Mouse (Mus musculus) MEL (cell line): ENCODE results near the gene Dock9. TPM values are rescaled to one million over a fixed set of nuclear protein-coding genes. Genes with fewer than 3 reads are reported as not detected.

Source experiments
- DNase-seq: peaks from one replicate; pipeline ENCODE4 v3.0.0; 2011; ENCODE audit warnings: low read depth, low spot score
- H3K27ac ChIP-seq: 2 replicates; pipeline ENCODE4 v1.5.1; 2012; ENCODE audit warnings: low read depth, mild to moderate bottlenecking, control low read depth, low read length, moderate library complexity; ENCODE audit not compliant: control insufficient read depth
- H3K27me3 ChIP-seq, 2 experiments: fragments of 150-350 bp in 1 of 2; sonication (generic) in 1 of 2; 2 replicates each; pipeline ENCODE4 v1.6.1; 2012; ENCODE audit warnings: low read length in 2 of 2, mild to moderate bottlenecking in 2 of 2, improper control_type of control experiment in 1 of 2, moderate library complexity in 1 of 2; ENCODE audit not compliant: insufficient read depth in 2 of 2, control insufficient read depth in 1 of 2
- H3K36me3 ChIP-seq, 2 experiments: 2 replicates each; pipeline ENCODE4 v1.6.1; 2012 to 2014; ENCODE audit warnings: low read length in 2 of 2, improper control_type of control experiment in 1 of 2, inconsistent platforms in 1 of 2, mild to moderate bottlenecking in 1 of 2; ENCODE audit not compliant: insufficient read depth in 2 of 2, control insufficient read depth in 1 of 2
- H3K4me1 ChIP-seq, 2 experiments: fragments of 150-350 bp in 1 of 2; sonication (generic) in 1 of 2; 2 replicates each; pipeline ENCODE4 v1.6.1; 2012; ENCODE audit warnings: low read length in 2 of 2, improper control_type of control experiment in 1 of 2, mild to moderate bottlenecking in 1 of 2; ENCODE audit not compliant: insufficient read depth in 2 of 2, control insufficient read depth in 1 of 2
- H3K4me3 ChIP-seq, 2 experiments: fragments of 150-350 bp in 1 of 2; sonication (generic) in 1 of 2; 2 replicates each; pipeline ENCODE4 v1.5.1; 2012; ENCODE audit warnings: low read depth in 2 of 2, low read length in 2 of 2, mild to moderate bottlenecking in 2 of 2, moderate library complexity in 2 of 2, control low read depth in 1 of 2, improper control_type of control experiment in 1 of 2; ENCODE audit not compliant: control insufficient read depth in 1 of 2, insufficient read depth in 1 of 2
- H3K79me2 ChIP-seq: 2 replicates; pipeline ENCODE4 v1.6.1; 2012; ENCODE audit warnings: mild to moderate bottlenecking, low read length, moderate library complexity; ENCODE audit not compliant: control insufficient read depth, poor library complexity, insufficient read depth
- H3K9ac ChIP-seq: 2 replicates; pipeline ENCODE4 v1.6.1; 2012; ENCODE audit warnings: low read depth, mild to moderate bottlenecking, control low read depth, low read length, moderate library complexity; ENCODE audit not compliant: control insufficient read depth, poor library complexity, severe bottlenecking
- H3K9me3 ChIP-seq: fragments of 150-350 bp; sonication (generic); replicated peaks from 2 replicates; pipeline ENCODE4 v1.6.1; 2012; ENCODE audit warnings: mild to moderate bottlenecking, low read length, improper control_type of control experiment, moderate library complexity; ENCODE audit not compliant: insufficient read depth
- E2F4 ChIP-seq: IDR thresholded peaks from 2 replicates; pipeline ENCODE4 v1.6.1; 2011; ENCODE audit warnings: low read depth, low read length, improper control_type of control experiment, borderline replicate concordance
- HCFC1 ChIP-seq: IDR thresholded peaks from 2 replicates; pipeline ENCODE4 v1.6.1; 2012; ENCODE audit warnings: low read depth, mild to moderate bottlenecking, inconsistent platforms, low read length, improper control_type of control experiment, moderate library complexity
- JUND ChIP-seq: IDR thresholded peaks from 2 replicates; pipeline ENCODE4 v1.6.1; 2011; ENCODE audit warnings: low read depth, mild to moderate bottlenecking, improper control_type of control experiment, low read length
- MAFK ChIP-seq: IDR thresholded peaks from 2 replicates; pipeline ENCODE4 v1.6.1; 2011; ENCODE audit warnings: low read depth, mild to moderate bottlenecking, low read length, improper control_type of control experiment, borderline replicate concordance
- MAX ChIP-seq: IDR thresholded peaks from 2 replicates; pipeline ENCODE4 v1.6.1; 2011; ENCODE audit warnings: low read length, improper control_type of control experiment
- MAZ ChIP-seq: IDR thresholded peaks from 2 replicates; pipeline ENCODE4 v1.6.1; 2012; ENCODE audit warnings: low read depth, mild to moderate bottlenecking, inconsistent platforms, low read length, improper control_type of control experiment
- RAD21 ChIP-seq: IDR thresholded peaks from 2 replicates; pipeline ENCODE4 v1.6.1; 2011; ENCODE audit warnings: mild to moderate bottlenecking, low read depth, low read length, improper control_type of control experiment
- SIN3A ChIP-seq: IDR thresholded peaks from 2 replicates; pipeline ENCODE4 v1.6.1; 2012; ENCODE audit warnings: low read length, improper control_type of control experiment, inconsistent platforms
- SMC3 ChIP-seq: IDR thresholded peaks from 2 replicates; pipeline ENCODE4 v1.6.1; 2011; ENCODE audit warnings: low read depth, low read length, improper control_type of control experiment
- TAL1 ChIP-seq: IDR thresholded peaks from 2 replicates; pipeline ENCODE4 v1.6.1; 2012; ENCODE audit warnings: mild to moderate bottlenecking, inconsistent platforms, low read length, moderate library complexity, mixed read lengths
- TBP ChIP-seq: IDR thresholded peaks from 2 replicates; pipeline ENCODE4 v1.8.0; 2011; ENCODE audit warnings: low read depth, low read length, improper control_type of control experiment
- TCF12 ChIP-seq: IDR thresholded peaks from 2 replicates; pipeline ENCODE4 v1.6.1; 2014; ENCODE audit warnings: low read depth, mild to moderate bottlenecking, inconsistent platforms, low read length, improper control_type of control experiment, moderate library complexity
- UBTF ChIP-seq: IDR thresholded peaks from 2 replicates; pipeline ENCODE4 v1.6.1; 2012; ENCODE audit warnings: low read depth, mild to moderate bottlenecking, inconsistent platforms, low read length, improper control_type of control experiment, moderate library complexity, borderline replicate concordance; ENCODE audit not compliant: insufficient read depth
- USF1 ChIP-seq: IDR thresholded peaks from 2 replicates; pipeline ENCODE4 v1.6.1; 2014; ENCODE audit warnings: low read depth, mild to moderate bottlenecking, inconsistent platforms, low read length, improper control_type of control experiment, moderate library complexity
- ZC3H11A ChIP-seq: IDR thresholded peaks from 2 replicates; pipeline ENCODE4 v1.6.1; 2012; ENCODE audit warnings: low read depth, mild to moderate bottlenecking, inconsistent platforms, low read length, improper control_type of control experiment
- ZNF384 ChIP-seq: IDR thresholded peaks from 2 replicates; pipeline ENCODE4 v1.6.1; 2012; ENCODE audit warnings: low read depth, mild to moderate bottlenecking, inconsistent platforms, low read length, improper control_type of control experiment
- polyA plus RNA-seq, 2 experiments: library from polyadenylated mRNA; stranded (reverse) in 1 of 2; unstranded in 1 of 2; fragments of >175 nt in 1 of 2; fragments of >200 nt in 1 of 2; gene quantifications; 2 replicates each; pipeline versions ENCODE4 v1.2.1 to v1.2.4; 2012; ENCODE audit warnings: low replicate concordance in 2 of 2, low read depth in 1 of 2; ENCODE audit not compliant: insufficient read length in 2 of 2, insufficient read depth in 1 of 2, missing spikeins in 1 of 2
- total RNA-seq: library from RNA; depleted of rRNA; stranded (reverse); fragments of 300-350 nt; gene quantifications from 2 replicates; pipeline ENCODE4 v1.2.3, GENCODE M21; 2012

The Dock9 gene
- total and polyA plus RNA-seq, 3 experiments = 6.3 to 9.4 TPM; not detected in 1

DNA sequence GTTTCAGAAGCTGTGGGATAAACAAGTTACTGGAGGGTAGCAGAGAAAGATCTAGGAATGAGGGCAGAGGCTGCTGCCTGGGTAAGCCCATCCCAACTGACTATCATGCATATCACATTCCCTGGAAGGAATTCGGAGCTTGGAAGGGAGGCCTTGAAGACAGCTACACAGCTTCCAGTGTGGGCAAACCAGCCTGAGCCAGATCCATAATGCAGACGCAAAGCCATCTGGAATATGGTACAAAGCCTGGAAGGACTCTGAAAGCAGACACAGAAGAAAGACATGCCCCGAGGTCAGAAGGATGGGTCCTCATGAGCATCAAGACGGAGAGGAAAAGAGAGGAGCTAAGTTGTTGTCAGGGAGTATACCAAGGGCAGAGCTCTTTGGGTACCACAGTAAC lies 40.5 kb upstream of the Dock9 start:
- Histone ChIP-seq H3K4me3 (no peak overlapping the region), H3K4me1 (no peaks in the 10 kb centered on the region), H3K27me3 (no peaks in the 10 kb centered on the region; a peak in 1 of 4 replicates), H3K79me2 (no peaks in the 10 kb centered on the region), H3K36me3 (no peaks in the 10 kb centered on the region)
- no peak for DNase-seq
- TF ChIP-seq TCF12 (no peak), JUND (no peak), MAZ (no peak), TAL1 (no peak), USF1 (no peak), MAX (no peak), HCFC1 (no peak), MAFK (no peak), ZC3H11A (no peak), TBP (no peak), E2F4 (no peak), SMC3 (no peak), UBTF (no peak), SIN3A (no peak), ZNF384 (no peak)
- TF ChIP-seq, all 39 proteins: peak for 0
- Histone ChIP-seq H3K9me3 (no peaks in the 10 kb centered on the region), H3K27ac (no peak overlapping the region), H3K9ac (no peak overlapping the region)

- no peaks in the 10 kb centered on the region for H3K9me3 ChIP-seq
- DNase-seq = no peak
- no peaks in the 10 kb centered on the region for H3K27me3 ChIP-seq
- H3K4me3 ChIP-seq = no peak overlapping the region
- no peak overlapping the region for H3K9ac ChIP-seq
- H3K27ac ChIP-seq = no peak overlapping the region
- no peak for TF ChIP-seq MAX
- no peak for TF ChIP-seq RAD21
- no peak for TF ChIP-seq TBP
- no peak for TF ChIP-seq SMC3
- no peak for TF ChIP-seq UBTF
- TF ChIP-seq HCFC1 = no peak
- no peak for TF ChIP-seq TCF12
- no peaks in the 10 kb centered on the region for H3K4me1 ChIP-seq
- no peaks in the 10 kb centered on the region for H3K79me2 ChIP-seq
- no peaks in the 10 kb centered on the region for H3K36me3 ChIP-seq
Observed at GRCm38 (mm10) chr14:121833001-121833520, 35.4 kb upstream of the Dock9 start.
